Mouse (Mus musculus): ENCODE data around the gene Taf6. TPM values are rescaled to one million over a fixed set of nuclear protein-coding genes. Genes with fewer than 3 reads are reported as not detected.

Taf6 gene
- polyA plus RNA-seq, 1 experiment from 2014 or later, result 140 TPM

GRCm38 (mm10) chr5:138163046-138163445 lies 24.2 kb downstream of the Taf6 start:
- 79% methylated on average over 6 of the region's 6 CpGs for WGBS
- Histone ChIP-seq H3K4me3 (ENCODE audit: low read depth, low read length) (no peak overlapping the region), H3K9ac (ENCODE audit: low read length) (no peak overlapping the region), H3K9me3 (ENCODE audit: control insufficient read depth, low read length) (no peaks in the 10 kb centered on the region), H3K4me2 (ENCODE audit: low read depth, severe bottlenecking) (no peak overlapping the region), H3K36me3 (ENCODE audit: control insufficient read depth, insufficient read depth, low read length) (peaks cover 41% of the 10 kb centered on the region), H3K4me1 (ENCODE audit: control insufficient read depth, insufficient read depth, low read length) (peaks cover 5% of the 10 kb centered on the region; the same call in 1 of the 2 replicates), H3K27me3 (ENCODE audit: control insufficient read depth, insufficient read depth, low read length) (no peaks in the 10 kb centered on the region), H3K27ac (replicated peaks; ENCODE audit: low read depth, low read length) (no peak overlapping the region)
- ATAC-seq (ENCODE audit: insufficient number of reproducible peaks, low FRiP score, low TSS enrichment, low read depth) (no peak), DNase-seq (ENCODE audit: low spot score) (no peak)

- ATAC-seq (ENCODE audit: insufficient number of reproducible peaks, low FRiP score, low TSS enrichment, low read depth), result peak; percentile 88
- peaks cover 24% of the 10 kb centered on the region for H3K36me3 ChIP-seq (ENCODE audit: control insufficient read depth, insufficient read depth, low read length)
- peak within 1 kb of the TSS; percentile 87 for H3K9ac ChIP-seq (ENCODE audit: low read length)
- H3K27me3 ChIP-seq (ENCODE audit: control insufficient read depth, insufficient read depth, low read length), result no peaks in the 10 kb centered on the region
- peak; percentile 98 for DNase-seq (ENCODE audit: low spot score)
- peaks cover 5% of the 10 kb centered on the region; the same call in 1 of the 2 replicates for H3K4me1 ChIP-seq (ENCODE audit: control insufficient read depth, insufficient read depth, low read length)
- under 1% methylated on average over 42 of the region's 42 CpGs for WGBS
- peak within 1 kb of the TSS; percentile 84 for H3K4me3 ChIP-seq (ENCODE audit: low read depth, low read length)
- no peaks in the 10 kb centered on the region for H3K9me3 ChIP-seq (ENCODE audit: control insufficient read depth, low read length)
- peak within 1 kb of the TSS; percentile 12; the same call in 1 of the 2 replicates for H3K27ac ChIP-seq (replicated peaks; ENCODE audit: low read depth, low read length)
- peak within 1 kb of the TSS; percentile 81 for H3K4me2 ChIP-seq (ENCODE audit: low read depth, severe bottlenecking)
Measured at GRCm38 (mm10) chr5:138160842-138161665, 26.2 kb downstream of the Taf6 start, which contains the start of gene Cops6. Gene Cops6 (plus strand): TSS chr5:138161071.

- Histone ChIP-seq H3K9ac (ENCODE audit: low read length) (no peak overlapping the region), H3K27ac (replicated peaks; ENCODE audit: low read depth, low read length) (no peak overlapping the region), H3K4me2 (ENCODE audit: low read depth, severe bottlenecking) (peak overlapping the region; percentile 81), H3K4me3 (ENCODE audit: low read depth, low read length) (peak overlapping the region; percentile 84), H3K9me3 (ENCODE audit: control insufficient read depth, low read length) (no peaks in the 10 kb centered on the region), H3K27me3 (ENCODE audit: control insufficient read depth, insufficient read depth, low read length) (no peaks in the 10 kb centered on the region), H3K4me1 (ENCODE audit: control insufficient read depth, insufficient read depth, low read length) (peaks cover 5% of the 10 kb centered on the region; the same call in 1 of the 2 replicates), H3K36me3 (ENCODE audit: control insufficient read depth, insufficient read depth, low read length) (peaks cover 16% of the 10 kb centered on the region)
- DNase-seq (ENCODE audit: low spot score) (no peak), ATAC-seq (ENCODE audit: insufficient number of reproducible peaks, low FRiP score, low TSS enrichment, low read depth) (no peak)
- WGBS, result 70% methylated on average over 7 of the region's 7 CpGs
Measured at GRCm38 (mm10) chr5:138160224-138160762, 27.0 kb downstream of the Taf6 start.

- Histone ChIP-seq H3K9me3 (ENCODE audit: control insufficient read depth, low read length) (no peaks in the 10 kb centered on the region), H3K27ac (replicated peaks; ENCODE audit: low read depth, low read length) (peak within 1 kb of the TSS; percentile 85), H3K27me3 (ENCODE audit: control insufficient read depth, insufficient read depth, low read length) (no peaks in the 10 kb centered on the region), H3K9ac (ENCODE audit: low read length) (peak within 1 kb of the TSS; percentile 91), H3K4me3 (ENCODE audit: low read depth, low read length) (peak within 1 kb of the TSS; percentile 67), H3K36me3 (ENCODE audit: control insufficient read depth, insufficient read depth, low read length) (peaks cover 4% of the 10 kb centered on the region; the same call in 1 of the 2 replicates), H3K4me1 (ENCODE audit: control insufficient read depth, insufficient read depth, low read length) (no peaks in the 10 kb centered on the region), H3K4me2 (ENCODE audit: low read depth, severe bottlenecking) (peak within 1 kb of the TSS; percentile 62)
- under 1% methylated on average over 31 of the region's 31 CpGs for WGBS
- DNase-seq (ENCODE audit: low spot score), result peak; percentile 92
- ATAC-seq (ENCODE audit: insufficient number of reproducible peaks, low FRiP score, low TSS enrichment, low read depth), result peak; percentile 90
Measured at GRCm38 (mm10) chr5:138155443-138155976, 31.7 kb downstream of the Taf6 start, which contains the start of gene Zfp113. Gene Zfp113 (minus strand): TSS chr5:138155744.

GRCm38 (mm10) chr5:138154390-138154789 lies 32.9 kb downstream of the Taf6 start:
- peak overlapping the region; percentile 91 for H3K9ac ChIP-seq (ENCODE audit: low read length)
- no peak for ATAC-seq (ENCODE audit: insufficient number of reproducible peaks, low FRiP score, low TSS enrichment, low read depth)
- H3K36me3 ChIP-seq (ENCODE audit: control insufficient read depth, insufficient read depth, low read length), result peaks cover 5% of the 10 kb centered on the region; the same call in 1 of the 2 replicates
- H3K4me1 ChIP-seq (ENCODE audit: control insufficient read depth, insufficient read depth, low read length), result no peaks in the 10 kb centered on the region
- H3K27ac ChIP-seq (replicated peaks; ENCODE audit: low read depth, low read length), result no peak overlapping the region
- no peaks in the 10 kb centered on the region for H3K27me3 ChIP-seq (ENCODE audit: control insufficient read depth, insufficient read depth, low read length)
- H3K4me3 ChIP-seq (ENCODE audit: low read depth, low read length), result peak overlapping the region; percentile 67
- no peaks in the 10 kb centered on the region for H3K9me3 ChIP-seq (ENCODE audit: control insufficient read depth, low read length)
- peak overlapping the region; percentile 62 for H3K4me2 ChIP-seq (ENCODE audit: low read depth, severe bottlenecking)
- 89% methylated on average over 3 of the region's 3 CpGs for WGBS
- no peak for DNase-seq (ENCODE audit: low spot score)

GRCm38 (mm10) chr5:138138585-138138984 lies 48.7 kb downstream of the Taf6 start:
- Histone ChIP-seq H3K27ac (replicated peaks; ENCODE audit: low read depth, low read length) (no peak overlapping the region), H3K4me3 (ENCODE audit: low read depth, low read length) (no peak overlapping the region), H3K36me3 (ENCODE audit: control insufficient read depth, insufficient read depth, low read length) (peaks cover 12% of the 10 kb centered on the region; the same call in 1 of the 2 replicates), H3K4me1 (ENCODE audit: control insufficient read depth, insufficient read depth, low read length) (no peaks in the 10 kb centered on the region), H3K27me3 (ENCODE audit: control insufficient read depth, insufficient read depth, low read length) (no peaks in the 10 kb centered on the region), H3K9ac (ENCODE audit: low read length) (no peak overlapping the region), H3K9me3 (ENCODE audit: control insufficient read depth, low read length) (no peaks in the 10 kb centered on the region), H3K4me2 (ENCODE audit: low read depth, severe bottlenecking) (no peak overlapping the region)
- DNase-seq (ENCODE audit: low spot score) (no peak), ATAC-seq (ENCODE audit: insufficient number of reproducible peaks, low FRiP score, low TSS enrichment, low read depth) (no peak)
- 87% methylated on average over 3 of the region's 4 CpGs for WGBS

GRCm38 (mm10) chr5:138137935-138138549 lies 49.2 kb downstream of the Taf6 start:
- Histone ChIP-seq H3K4me3 (ENCODE audit: low read depth, low read length) (no peak overlapping the region), H3K27ac (replicated peaks; ENCODE audit: low read depth, low read length) (no peak overlapping the region), H3K27me3 (ENCODE audit: control insufficient read depth, insufficient read depth, low read length) (no peaks in the 10 kb centered on the region), H3K9ac (ENCODE audit: low read length) (no peak overlapping the region), H3K9me3 (ENCODE audit: control insufficient read depth, low read length) (no peaks in the 10 kb centered on the region), H3K36me3 (ENCODE audit: control insufficient read depth, insufficient read depth, low read length) (peaks cover 10% of the 10 kb centered on the region; the same call in 1 of the 2 replicates), H3K4me2 (ENCODE audit: low read depth, severe bottlenecking) (no peak overlapping the region), H3K4me1 (ENCODE audit: control insufficient read depth, insufficient read depth, low read length) (no peaks in the 10 kb centered on the region)
- WGBS, result 63% methylated on average over 8 of the region's 8 CpGs
- ATAC-seq (ENCODE audit: insufficient number of reproducible peaks, low FRiP score, low TSS enrichment, low read depth) (0 out of 2 replicates have a peak, but pooled peaks have one; percentile 51), DNase-seq (ENCODE audit: low spot score) (peak; percentile 45)

- Histone ChIP-seq H3K4me3 (ENCODE audit: low read depth, low read length) (no peak overlapping the region), H3K4me1 (ENCODE audit: control insufficient read depth, insufficient read depth, low read length) (no peaks in the 10 kb centered on the region), H3K36me3 (ENCODE audit: control insufficient read depth, insufficient read depth, low read length) (peaks cover 10% of the 10 kb centered on the region), H3K27ac (replicated peaks; ENCODE audit: low read depth, low read length) (no peak overlapping the region), H3K9ac (ENCODE audit: low read length) (no peak overlapping the region), H3K4me2 (ENCODE audit: low read depth, severe bottlenecking) (no peak overlapping the region), H3K9me3 (ENCODE audit: control insufficient read depth, low read length) (no peaks in the 10 kb centered on the region), H3K27me3 (ENCODE audit: control insufficient read depth, insufficient read depth, low read length) (no peaks in the 10 kb centered on the region)
- WGBS, result 93% methylated on average over 4 of the region's 4 CpGs
- DNase-seq (ENCODE audit: low spot score) (no peak), ATAC-seq (ENCODE audit: insufficient number of reproducible peaks, low FRiP score, low TSS enrichment, low read depth) (no peak)
Measured at GRCm38 (mm10) chr5:138137257-138137656, 50.0 kb downstream of the Taf6 start.

All from limb, embryonic 11.5 days (tissue).